Mouse (Mus musculus): ENCODE results near the gene Prkce. TPM values are rescaled to one million over a fixed set of nuclear protein-coding genes. Genes with fewer than 3 reads are reported as not detected.

Prkce gene
- polyA plus RNA-seq, 1 experiment from 2014 or later = 42.6 TPM

- no peaks in the 10 kb centered on the region for H3K36me3 ChIP-seq
- ATAC-seq (replicated peaks) = no peak
- H3K4me3 ChIP-seq = no peak overlapping the region
- H3K9ac ChIP-seq (replicated peaks) = no peak overlapping the region
- peaks cover 13% of the 10 kb centered on the region for H3K4me1 ChIP-seq
- no peaks in the 10 kb centered on the region for H3K27me3 ChIP-seq
- no peak overlapping the region for H3K27ac ChIP-seq (replicated peaks)
- H3K4me2 ChIP-seq (replicated peaks) = no peak overlapping the region
- WGBS = 53% methylated on average over 9 of the region's 9 CpGs
- H3K9me3 ChIP-seq = no peaks in the 10 kb centered on the region
These were observed 17.1 kb downstream of the Prkce start for GRCm38 (mm10) chr17:86184552-86185209.

GRCm38 (mm10) chr17:86185584-86185983 lies 18.0 kb downstream of the Prkce start:
- H3K9me3 ChIP-seq = no peaks in the 10 kb centered on the region
- H3K27ac ChIP-seq (replicated peaks) = no peak overlapping the region
- 57% methylated on average over 7 of the region's 7 CpGs for WGBS
- H3K9ac ChIP-seq (replicated peaks) = no peak overlapping the region
- no peaks in the 10 kb centered on the region for H3K27me3 ChIP-seq
- no peak overlapping the region for H3K4me3 ChIP-seq
- no peak overlapping the region for H3K4me2 ChIP-seq (replicated peaks)
- peaks cover 13% of the 10 kb centered on the region for H3K4me1 ChIP-seq
- H3K36me3 ChIP-seq = no peaks in the 10 kb centered on the region
- no peak for ATAC-seq (replicated peaks)

GRCm38 (mm10) chr17:86187777-86188176 lies 20.2 kb downstream of the Prkce start:
- Histone ChIP-seq H3K27ac (replicated peaks) (no peak overlapping the region), H3K27me3 (no peaks in the 10 kb centered on the region), H3K36me3 (no peaks in the 10 kb centered on the region), H3K9me3 (no peaks in the 10 kb centered on the region), H3K4me1 (peaks cover 13% of the 10 kb centered on the region), H3K4me2 (replicated peaks) (no peak overlapping the region), H3K4me3 (no peak overlapping the region), H3K9ac (replicated peaks) (no peak overlapping the region)
- ATAC-seq (replicated peaks) = no peak
- WGBS = 73% methylated on average over 1 of the region's 1 CpGs

GRCm38 (mm10) chr17:86193979-86194378 lies 26.4 kb downstream of the Prkce start:
- Histone ChIP-seq H3K9me3 (no peaks in the 10 kb centered on the region), H3K36me3 (no peaks in the 10 kb centered on the region), H3K4me2 (replicated peaks) (no peak overlapping the region), H3K4me1 (no peaks in the 10 kb centered on the region; the same call in 1 of the 2 replicates), H3K4me3 (no peak overlapping the region), H3K9ac (replicated peaks) (no peak overlapping the region), H3K27ac (replicated peaks) (no peak overlapping the region), H3K27me3 (no peaks in the 10 kb centered on the region)
- 93% methylated on average over 6 of the region's 6 CpGs for WGBS
- no peak for ATAC-seq (replicated peaks)

- H3K9me3 ChIP-seq = no peaks in the 10 kb centered on the region
- no peak for ATAC-seq (replicated peaks)
- H3K4me2 ChIP-seq (replicated peaks) = no peak overlapping the region
- no peaks in the 10 kb centered on the region for H3K27me3 ChIP-seq
- no peak overlapping the region for H3K9ac ChIP-seq (replicated peaks)
- H3K36me3 ChIP-seq = no peaks in the 10 kb centered on the region
- no peak overlapping the region for H3K27ac ChIP-seq (replicated peaks)
- H3K4me1 ChIP-seq = no peaks in the 10 kb centered on the region; the same call in 1 of the 2 replicates
- no peak overlapping the region for H3K4me3 ChIP-seq
- 95% methylated on average over 8 of the region's 8 CpGs for WGBS
These were observed 27.3 kb downstream of the Prkce start for GRCm38 (mm10) chr17:86194921-86195320.

GRCm38 (mm10) chr17:86198496-86199465 lies 31.2 kb downstream of the Prkce start:
- H3K9me3 ChIP-seq = no peaks in the 10 kb centered on the region
- H3K4me2 ChIP-seq (replicated peaks) = no peak overlapping the region
- H3K4me1 ChIP-seq = peaks cover 4% of the 10 kb centered on the region
- H3K27me3 ChIP-seq = no peaks in the 10 kb centered on the region
- H3K9ac ChIP-seq (replicated peaks) = no peak overlapping the region
- no peaks in the 10 kb centered on the region for H3K36me3 ChIP-seq
- no peak for ATAC-seq (replicated peaks)
- no peak overlapping the region for H3K27ac ChIP-seq (replicated peaks)
- 90% methylated on average over 16 of the region's 16 CpGs for WGBS
- H3K4me3 ChIP-seq = no peak overlapping the region

- no peak for ATAC-seq (replicated peaks)
- 94% methylated on average over 7 of the region's 7 CpGs for WGBS
- no peaks in the 10 kb centered on the region for H3K9me3 ChIP-seq
- no peak overlapping the region for H3K9ac ChIP-seq (replicated peaks)
- H3K27ac ChIP-seq (replicated peaks) = no peak overlapping the region
- H3K4me2 ChIP-seq (replicated peaks) = no peak overlapping the region
- H3K27me3 ChIP-seq = no peaks in the 10 kb centered on the region
- no peaks in the 10 kb centered on the region for H3K36me3 ChIP-seq
- peaks cover 11% of the 10 kb centered on the region for H3K4me1 ChIP-seq
- no peak overlapping the region for H3K4me3 ChIP-seq
These were observed 34.4 kb downstream of the Prkce start for GRCm38 (mm10) chr17:86201981-86202380.

- no peak for ATAC-seq (replicated peaks)
- Histone ChIP-seq H3K4me2 (replicated peaks) (no peak overlapping the region), H3K27ac (replicated peaks) (no peak overlapping the region), H3K4me1 (peaks cover 11% of the 10 kb centered on the region), H3K9ac (replicated peaks) (no peak overlapping the region), H3K36me3 (no peaks in the 10 kb centered on the region), H3K9me3 (no peaks in the 10 kb centered on the region), H3K4me3 (no peak overlapping the region), H3K27me3 (no peaks in the 10 kb centered on the region)
- WGBS = 93% methylated on average over 6 of the region's 6 CpGs
These were observed 35.4 kb downstream of the Prkce start for GRCm38 (mm10) chr17:86202972-86203371.

GRCm38 (mm10) chr17:86203531-86204450 lies 36.2 kb downstream of the Prkce start:
- WGBS = 62% methylated on average over 20 of the region's 20 CpGs
- H3K36me3 ChIP-seq = no peaks in the 10 kb centered on the region
- no peak overlapping the region for H3K9ac ChIP-seq (replicated peaks)
- ATAC-seq (replicated peaks) = no peak
- H3K4me3 ChIP-seq = no peak overlapping the region
- no peak overlapping the region for H3K4me2 ChIP-seq (replicated peaks)
- peaks cover 11% of the 10 kb centered on the region for H3K4me1 ChIP-seq
- no peaks in the 10 kb centered on the region for H3K27me3 ChIP-seq
- no peaks in the 10 kb centered on the region for H3K9me3 ChIP-seq
- H3K27ac ChIP-seq (replicated peaks) = no peak overlapping the region

GRCm38 (mm10) chr17:86206289-86206688 lies 38.7 kb downstream of the Prkce start:
- Histone ChIP-seq H3K27ac (replicated peaks) (no peak overlapping the region), H3K4me1 (peaks cover 11% of the 10 kb centered on the region), H3K9me3 (no peaks in the 10 kb centered on the region), H3K9ac (replicated peaks) (no peak overlapping the region), H3K4me3 (no peak overlapping the region), H3K4me2 (replicated peaks) (no peak overlapping the region), H3K36me3 (no peaks in the 10 kb centered on the region), H3K27me3 (no peaks in the 10 kb centered on the region)
- 96% methylated on average over 8 of the region's 8 CpGs for WGBS
- no peak for ATAC-seq (replicated peaks)

- Histone ChIP-seq H3K27me3 (no peaks in the 10 kb centered on the region), H3K9me3 (no peaks in the 10 kb centered on the region), H3K4me1 (peaks cover 11% of the 10 kb centered on the region), H3K36me3 (no peaks in the 10 kb centered on the region), H3K4me2 (replicated peaks) (no peak overlapping the region), H3K27ac (replicated peaks) (no peak overlapping the region), H3K4me3 (no peak overlapping the region), H3K9ac (replicated peaks) (no peak overlapping the region)
- WGBS = 90% methylated on average over 17 of the region's 17 CpGs
- no peak for ATAC-seq (replicated peaks)
These were observed 40.7 kb downstream of the Prkce start for GRCm38 (mm10) chr17:86208057-86208820.

Data from forebrain, embryonic 15.5 days (tissue).